Mouse (Mus musculus) MEL (cell line): ENCODE results near the gene Bmf. TPM values are rescaled to one million over a fixed set of nuclear protein-coding genes. Genes with fewer than 3 reads are reported as not detected.

ENCODE experiments used
- DNase-seq: peaks from one replicate; pipeline ENCODE4 v3.0.0; 2011; ENCODE audit warnings: low read depth, low spot score
- H3K27ac ChIP-seq: 2 replicates; pipeline ENCODE4 v1.5.1; 2012; ENCODE audit warnings: low read depth, mild to moderate bottlenecking, control low read depth, low read length, moderate library complexity; ENCODE audit not compliant: control insufficient read depth
- H3K27me3 ChIP-seq, 2 experiments: fragments of 150-350 bp in 1 of 2; sonication (generic) in 1 of 2; 2 replicates each; pipeline ENCODE4 v1.6.1; 2012; ENCODE audit warnings: low read length in 2 of 2, mild to moderate bottlenecking in 2 of 2, improper control_type of control experiment in 1 of 2, moderate library complexity in 1 of 2; ENCODE audit not compliant: insufficient read depth in 2 of 2, control insufficient read depth in 1 of 2
- H3K36me3 ChIP-seq, 2 experiments: 2 replicates each; pipeline ENCODE4 v1.6.1; 2012 to 2014; ENCODE audit warnings: low read length in 2 of 2, improper control_type of control experiment in 1 of 2, inconsistent platforms in 1 of 2, mild to moderate bottlenecking in 1 of 2; ENCODE audit not compliant: insufficient read depth in 2 of 2, control insufficient read depth in 1 of 2
- H3K4me1 ChIP-seq, 2 experiments: fragments of 150-350 bp in 1 of 2; sonication (generic) in 1 of 2; 2 replicates each; pipeline ENCODE4 v1.6.1; 2012; ENCODE audit warnings: low read length in 2 of 2, improper control_type of control experiment in 1 of 2, mild to moderate bottlenecking in 1 of 2; ENCODE audit not compliant: insufficient read depth in 2 of 2, control insufficient read depth in 1 of 2
- H3K4me3 ChIP-seq, 2 experiments: fragments of 150-350 bp in 1 of 2; sonication (generic) in 1 of 2; 2 replicates each; pipeline ENCODE4 v1.5.1; 2012; ENCODE audit warnings: low read depth in 2 of 2, low read length in 2 of 2, mild to moderate bottlenecking in 2 of 2, moderate library complexity in 2 of 2, control low read depth in 1 of 2, improper control_type of control experiment in 1 of 2; ENCODE audit not compliant: control insufficient read depth in 1 of 2, insufficient read depth in 1 of 2
- H3K79me2 ChIP-seq: 2 replicates; pipeline ENCODE4 v1.6.1; 2012; ENCODE audit warnings: mild to moderate bottlenecking, low read length, moderate library complexity; ENCODE audit not compliant: control insufficient read depth, poor library complexity, insufficient read depth
- H3K9ac ChIP-seq: 2 replicates; pipeline ENCODE4 v1.6.1; 2012; ENCODE audit warnings: low read depth, mild to moderate bottlenecking, control low read depth, low read length, moderate library complexity; ENCODE audit not compliant: control insufficient read depth, poor library complexity, severe bottlenecking
- H3K9me3 ChIP-seq: fragments of 150-350 bp; sonication (generic); replicated peaks from 2 replicates; pipeline ENCODE4 v1.6.1; 2012; ENCODE audit warnings: mild to moderate bottlenecking, low read length, improper control_type of control experiment, moderate library complexity; ENCODE audit not compliant: insufficient read depth
- BHLHE40 ChIP-seq: IDR thresholded peaks from 2 replicates; pipeline ENCODE4 v1.6.1; 2012; ENCODE audit warnings: low read depth, mild to moderate bottlenecking, inconsistent platforms, low read length, improper control_type of control experiment, borderline replicate concordance
- CHD2 ChIP-seq: IDR thresholded peaks from 2 replicates; pipeline ENCODE4 v1.6.1; 2011; ENCODE audit warnings: low read length, improper control_type of control experiment
- CTCF ChIP-seq, 3 experiments: IDR thresholded peaks in 2 of 3; conservative IDR thresholded peaks in 1 of 3; 2 replicates each; pipeline ENCODE4 v1.5.1; 2011 to 2012; ENCODE audit warnings: low read length in 3 of 3, low read depth in 2 of 3, mild to moderate bottlenecking in 2 of 3, improper control_type of control experiment in 1 of 3, inconsistent platforms in 1 of 3, mixed read lengths in 1 of 3, moderate library complexity in 1 of 3; ENCODE audit not compliant: control insufficient read depth in 1 of 3, insufficient read depth in 1 of 3, poor library complexity in 1 of 3, severe bottlenecking in 1 of 3
- ELF1 ChIP-seq: IDR thresholded peaks from 2 replicates; pipeline ENCODE4 v1.6.1; 2014; ENCODE audit warnings: low read depth, mild to moderate bottlenecking, inconsistent platforms, low read length, improper control_type of control experiment, moderate library complexity
- EP300 ChIP-seq, 2 experiments: IDR thresholded peaks; 2 replicates each; pipeline ENCODE4 v1.6.1; 2011; ENCODE audit warnings: improper control_type of control experiment in 2 of 2, low read length in 2 of 2, low read depth in 1 of 2, mild to moderate bottlenecking in 1 of 2
- ETS1 ChIP-seq: IDR thresholded peaks from 2 replicates; pipeline ENCODE4 v1.6.1; 2012; ENCODE audit warnings: low read depth, mild to moderate bottlenecking, inconsistent platforms, low read length, improper control_type of control experiment, moderate library complexity
- GABPA ChIP-seq: IDR thresholded peaks from 2 replicates; pipeline ENCODE4 v1.6.1; 2012; ENCODE audit warnings: low read depth, mild to moderate bottlenecking, inconsistent platforms, low read length, improper control_type of control experiment, moderate library complexity
- GATA1 ChIP-seq: IDR thresholded peaks from 2 replicates; pipeline ENCODE4 v1.6.1; 2011; ENCODE audit warnings: low read depth, low read length, improper control_type of control experiment
- HCFC1 ChIP-seq: IDR thresholded peaks from 2 replicates; pipeline ENCODE4 v1.6.1; 2012; ENCODE audit warnings: low read depth, mild to moderate bottlenecking, inconsistent platforms, low read length, improper control_type of control experiment, moderate library complexity
- MAFK ChIP-seq: IDR thresholded peaks from 2 replicates; pipeline ENCODE4 v1.6.1; 2011; ENCODE audit warnings: low read depth, mild to moderate bottlenecking, low read length, improper control_type of control experiment, borderline replicate concordance
- MAZ ChIP-seq: IDR thresholded peaks from 2 replicates; pipeline ENCODE4 v1.6.1; 2012; ENCODE audit warnings: low read depth, mild to moderate bottlenecking, inconsistent platforms, low read length, improper control_type of control experiment
- MEF2A ChIP-seq: IDR thresholded peaks from 2 replicates; pipeline ENCODE4 v1.6.1; 2014; ENCODE audit warnings: low read depth, mild to moderate bottlenecking, inconsistent platforms, low read length, improper control_type of control experiment; ENCODE audit not compliant: poor library complexity, insufficient replicate concordance, severe bottlenecking; ENCODE audit errors: extremely low read depth
- MYB ChIP-seq: IDR thresholded peaks from 2 replicates; pipeline ENCODE4 v1.6.1; 2011; ENCODE audit warnings: mild to moderate bottlenecking, low read depth, low read length, improper control_type of control experiment
- MYC ChIP-seq: IDR thresholded peaks from 2 replicates; pipeline ENCODE4 v1.6.1; 2011; ENCODE audit warnings: low read depth, mild to moderate bottlenecking, low read length, improper control_type of control experiment, moderate library complexity
- NELFE ChIP-seq: IDR thresholded peaks from 2 replicates; pipeline ENCODE4 v1.6.1; 2011; ENCODE audit warnings: low read depth, low read length, improper control_type of control experiment
- NRF1 ChIP-seq: IDR thresholded peaks from 2 replicates; pipeline ENCODE4 v1.6.1; 2014; ENCODE audit warnings: low read depth, mild to moderate bottlenecking, inconsistent platforms, low read length, improper control_type of control experiment, moderate library complexity; ENCODE audit not compliant: poor library complexity, insufficient read depth, severe bottlenecking
- POLR2AphosphoS2 ChIP-seq: IDR thresholded peaks from 2 replicates; pipeline ENCODE4 v1.6.1; 2011; ENCODE audit warnings: low read length, improper control_type of control experiment
- RAD21 ChIP-seq: IDR thresholded peaks from 2 replicates; pipeline ENCODE4 v1.6.1; 2011; ENCODE audit warnings: mild to moderate bottlenecking, low read depth, low read length, improper control_type of control experiment
- RCOR1 ChIP-seq: IDR thresholded peaks from 2 replicates; pipeline ENCODE4 v1.6.1; 2012; ENCODE audit warnings: low read depth, mild to moderate bottlenecking, inconsistent platforms, low read length, improper control_type of control experiment
- SIN3A ChIP-seq: IDR thresholded peaks from 2 replicates; pipeline ENCODE4 v1.6.1; 2012; ENCODE audit warnings: low read length, improper control_type of control experiment, inconsistent platforms
- SMC3 ChIP-seq: IDR thresholded peaks from 2 replicates; pipeline ENCODE4 v1.6.1; 2011; ENCODE audit warnings: low read depth, low read length, improper control_type of control experiment
- TAL1 ChIP-seq: IDR thresholded peaks from 2 replicates; pipeline ENCODE4 v1.6.1; 2012; ENCODE audit warnings: mild to moderate bottlenecking, inconsistent platforms, low read length, moderate library complexity, mixed read lengths
- TBP ChIP-seq: IDR thresholded peaks from 2 replicates; pipeline ENCODE4 v1.8.0; 2011; ENCODE audit warnings: low read depth, low read length, improper control_type of control experiment
- TCF12 ChIP-seq: IDR thresholded peaks from 2 replicates; pipeline ENCODE4 v1.6.1; 2014; ENCODE audit warnings: low read depth, mild to moderate bottlenecking, inconsistent platforms, low read length, improper control_type of control experiment, moderate library complexity
- UBTF ChIP-seq: IDR thresholded peaks from 2 replicates; pipeline ENCODE4 v1.6.1; 2012; ENCODE audit warnings: low read depth, mild to moderate bottlenecking, inconsistent platforms, low read length, improper control_type of control experiment, moderate library complexity, borderline replicate concordance; ENCODE audit not compliant: insufficient read depth
- ZC3H11A ChIP-seq: IDR thresholded peaks from 2 replicates; pipeline ENCODE4 v1.6.1; 2012; ENCODE audit warnings: low read depth, mild to moderate bottlenecking, inconsistent platforms, low read length, improper control_type of control experiment
- ZKSCAN1 ChIP-seq: IDR thresholded peaks from 2 replicates; pipeline ENCODE4 v1.6.1; 2012; ENCODE audit warnings: low read depth, mild to moderate bottlenecking, inconsistent platforms, low read length, improper control_type of control experiment, moderate library complexity
- ZNF384 ChIP-seq: IDR thresholded peaks from 2 replicates; pipeline ENCODE4 v1.6.1; 2012; ENCODE audit warnings: low read depth, mild to moderate bottlenecking, inconsistent platforms, low read length, improper control_type of control experiment
- polyA plus RNA-seq, 2 experiments: library from polyadenylated mRNA; stranded (reverse) in 1 of 2; unstranded in 1 of 2; fragments of >175 nt in 1 of 2; fragments of >200 nt in 1 of 2; gene quantifications; 2 replicates each; pipeline versions ENCODE4 v1.2.1 to v1.2.4; 2012; ENCODE audit warnings: low replicate concordance in 2 of 2, low read depth in 1 of 2; ENCODE audit not compliant: insufficient read length in 2 of 2, insufficient read depth in 1 of 2, missing spikeins in 1 of 2
- total RNA-seq: library from RNA; depleted of rRNA; stranded (reverse); fragments of 300-350 nt; gene quantifications from 2 replicates; pipeline ENCODE4 v1.2.3, GENCODE M21; 2012

Gene Bmf
- total and polyA plus RNA-seq, 3 experiments, result 0.39 to 0.50 TPM; not detected in 1

DNA sequence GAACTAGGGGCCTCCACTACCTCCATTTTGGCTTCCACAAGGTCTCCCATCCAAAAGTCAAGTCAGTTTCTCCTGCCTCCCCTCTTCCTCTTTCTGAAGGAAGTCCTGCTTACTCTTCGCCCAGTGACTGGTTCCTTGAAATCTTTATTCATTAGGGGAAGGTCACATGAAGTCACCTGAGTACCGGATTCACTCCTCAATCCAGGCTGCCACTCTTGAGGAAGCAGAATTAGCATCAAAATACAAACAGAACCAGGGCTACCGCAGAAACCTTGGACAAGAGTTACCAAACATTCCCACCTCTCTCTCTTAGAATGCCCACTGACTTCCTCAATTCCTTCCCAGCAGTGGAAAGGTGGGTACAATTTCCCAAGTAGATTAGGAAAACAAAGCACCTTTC lies 38.2 kb upstream of the Bmf start (continued):
- TF ChIP-seq POLR2AphosphoS2, result no peak

DNA sequence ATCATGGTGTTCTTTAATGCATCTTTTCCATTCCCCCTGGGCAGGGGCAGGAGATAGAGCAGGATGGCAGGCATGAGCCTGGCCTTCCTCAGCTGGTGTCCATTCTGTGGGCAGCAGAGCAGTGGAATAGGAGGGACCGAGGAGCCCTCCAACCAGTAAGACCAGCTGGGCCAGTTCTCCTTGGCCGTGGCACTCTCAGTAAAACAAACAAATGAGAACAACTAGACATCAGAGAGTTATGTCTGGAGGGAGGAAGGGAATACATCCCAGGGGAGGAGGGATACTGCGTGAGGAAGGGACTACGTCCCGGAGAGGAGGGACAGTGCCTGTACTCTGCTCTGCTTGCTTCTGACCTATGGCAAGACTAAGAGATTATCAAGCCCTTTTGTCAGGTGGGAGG lies 36.5 kb upstream of the Bmf start:
- TF ChIP-seq GABPA (no peak), NELFE (no peak), NRF1 (no peak), HCFC1 (no peak), MAZ (no peak), RAD21 (no peak), CTCF (IDR thresholded peaks at IDR 0.05 in 2 of 3, conservative IDR thresholded peaks at IDR 0.05 in 1 of 3; ENCODE audit: control insufficient read depth in 1 of 3, insufficient read depth in 1 of 3, low read depth in 2 of 3, low read length in 3 of 3, poor library complexity in 1 of 3, severe bottlenecking in 1 of 3) (no peak), TBP (no peak), RCOR1 (no peak), ETS1 (no peak), EP300 (IDR thresholded peaks at IDR 0.05; ENCODE audit: low read depth in 1 of 2, low read length in 2 of 2) (no peak), CHD2 (no peak), SMC3 (no peak)
- Histone ChIP-seq H3K36me3 (no peaks in the 10 kb centered on the region), H3K4me3 (no peak overlapping the region)

DNA sequence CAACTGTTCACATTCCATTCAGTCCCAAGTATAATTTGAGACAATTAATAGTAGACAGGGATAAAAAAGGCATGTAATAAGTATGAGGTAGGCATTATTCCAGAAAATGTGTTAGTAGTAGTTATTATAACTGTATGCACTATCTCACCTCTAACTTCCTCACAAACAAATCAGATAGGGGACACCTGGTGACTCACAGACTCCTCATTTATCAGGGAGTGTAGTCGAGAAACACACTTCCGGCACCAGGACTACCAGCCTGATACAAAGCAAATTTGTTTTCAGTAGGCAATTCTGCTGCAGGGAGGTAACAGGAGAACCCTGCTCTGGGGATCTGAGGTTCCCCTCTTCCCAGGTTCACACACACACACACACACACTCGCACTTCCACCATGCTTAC lies 23.6 kb upstream of the Bmf start:
- H3K27ac ChIP-seq, result peak overlapping the region; percentile 84
- TF ChIP-seq MYC, result peak; percentile 50; the same call in 1 of the 2 replicates
- peak; percentile 70 for TF ChIP-seq RCOR1
- peak; percentile 39; the same call in 1 of the 2 replicates for TF ChIP-seq ELF1
- peak; percentile 70 for TF ChIP-seq MYB
- TF ChIP-seq SIN3A, result peak; percentile 71; the same call in 1 of the 2 replicates
- peak; percentile 55 for TF ChIP-seq TAL1
- TF ChIP-seq ZC3H11A, result no peak
- peak; percentile 96 for TF ChIP-seq ETS1
- TF ChIP-seq RAD21, result no peak
- 0 out of 2 replicates have a peak, but pooled peaks have one; percentile 28 for TF ChIP-seq HCFC1
- peak; percentile 80; the same call in 1 of the 2 replicates for TF ChIP-seq MEF2A
- TF ChIP-seq UBTF, result no peak
- TF ChIP-seq ZNF384, result 0 out of 2 replicates have a peak, but pooled peaks have one; percentile 32
- TF ChIP-seq TCF12, result peak; percentile 95
- TF ChIP-seq MAFK, result peak; percentile 35; the same call in 1 of the 2 replicates
- TF ChIP-seq EP300 (IDR thresholded peaks at IDR 0.05; ENCODE audit: low read depth in 1 of 2, low read length in 2 of 2), result peak; percentile 94
- peak; percentile 96 for TF ChIP-seq GATA1
- no peak for TF ChIP-seq ZKSCAN1
- TF ChIP-seq BHLHE40, result peak; percentile 50; the same call in 1 of the 2 replicates
- no peaks in the 10 kb centered on the region for H3K9me3 ChIP-seq
- H3K9ac ChIP-seq, result no peak overlapping the region; the same call in none of the 2 replicates
- DNase-seq, result peak; percentile 85
- H3K4me1 ChIP-seq, result peaks cover 19 to 43% of the 10 kb centered on the region in 2 experiments
- no peak overlapping the region for H3K4me3 ChIP-seq
- H3K36me3 ChIP-seq, result peaks cover 0 to 29% of the 10 kb centered on the region in 2 experiments; a peak in 2 of 4 replicates
- H3K27me3 ChIP-seq, result no peaks in the 10 kb centered on the region
- H3K79me2 ChIP-seq, result no peaks in the 10 kb centered on the region

More for the DNA sequence above, 36.5 kb upstream of the Bmf start:
- Histone ChIP-seq H3K9ac (no peak overlapping the region), H3K27ac (no peak overlapping the region), H3K4me1 (no peaks in the 10 kb centered on the region), H3K9me3 (no peaks in the 10 kb centered on the region), H3K79me2 (no peaks in the 10 kb centered on the region), H3K27me3 (peaks cover 0 to 1% of the 10 kb centered on the region in 2 experiments; a peak in 1 of 4 replicates)
- DNase-seq, result no peak
